Mouse (Mus musculus) hindbrain, embryonic 11.5 days (tissue): ENCODE data around the gene Tbc1d16. TPM values are rescaled to one million over a fixed set of nuclear protein-coding genes. Genes with fewer than 3 reads are reported as not detected.
A peak's percentile ranks its signal among the peaks of the same experiment; 100 is the strongest.

Source experiments
- ATAC-seq: fragments of 200-750 bp; cut with Nextera tagmentation; 2 replicates; pipeline ENCODE4 v1.8.0; 2017; ENCODE audit warnings: mild to moderate bottlenecking, moderate TSS enrichment, moderate library complexity; ENCODE audit not compliant: low FRiP score
- DNase-seq: peaks from one replicate; pipeline ENCODE4 v3.0.0-alpha.2; 2015; ENCODE audit warnings: low spot score
- H3K27ac ChIP-seq: fragments of 300-500 bp; sonication (generic); 2 replicates; pipeline ENCODE4 v1.5.1; 2014; ENCODE audit warnings: mild to moderate bottlenecking, low read depth, low read length
- H3K27me3 ChIP-seq: fragments of 300-500 bp; sonication (generic); 2 replicates; pipeline ENCODE4 v1.6.1; 2014; ENCODE audit warnings: mild to moderate bottlenecking, low read length, moderate library complexity, mixed read lengths; ENCODE audit not compliant: control insufficient read depth, insufficient read depth
- H3K36me3 ChIP-seq: fragments of 300-500 bp; sonication (generic); 2 replicates; pipeline ENCODE4 v1.6.1; 2014; ENCODE audit warnings: mild to moderate bottlenecking, low read length, moderate library complexity, mixed read lengths; ENCODE audit not compliant: control insufficient read depth, insufficient read depth
- H3K4me1 ChIP-seq: fragments of 300-500 bp; sonication (generic); replicated peaks from 2 replicates; pipeline ENCODE4 v1.6.1; 2014; ENCODE audit warnings: low read length, mixed read lengths; ENCODE audit not compliant: control insufficient read depth, insufficient read depth
- H3K4me2 ChIP-seq: fragments of 300-500 bp; sonication (generic); replicated peaks from 2 replicates; pipeline ENCODE4 v1.6.1; 2014; ENCODE audit warnings: mild to moderate bottlenecking, low read depth, low read length
- H3K4me3 ChIP-seq: fragments of 300-500 bp; sonication (generic); 2 replicates; pipeline ENCODE4 v1.5.1; 2014; ENCODE audit warnings: low read depth, low read length
- H3K9ac ChIP-seq: fragments of 300-500 bp; sonication (generic); 2 replicates; pipeline ENCODE4 v1.6.1; 2014; ENCODE audit warnings: low read depth, low read length
- H3K9me3 ChIP-seq: fragments of 300-500 bp; sonication (generic); 2 replicates; pipeline ENCODE4 v1.6.1; 2016; ENCODE audit warnings: low read length; ENCODE audit not compliant: control insufficient read depth
- WGBS: fragments of 180-500 bp; shearing (Covaris S2); extraction: QIAGEN DNeasy Blood & Tissue Kit; methylation state at CpG from one replicate; pipeline ENCODE4 v1.1.7; 2014; 5-methylcytosine and 5-hydroxymethylcytosine counted together
- polyA plus RNA-seq: library from polyadenylated mRNA; unstranded; fragments of >200 nt; fragmentation: Nextera tagmentation; extraction: Ambion mirVana; gene quantifications from 2 replicates; pipeline ENCODE4 v1.2.1, GENCODE M21; 2014

Gene Tbc1d16
- polyA plus RNA-seq, 1 experiment from 2014 or later: 20.7 TPM

DNA sequence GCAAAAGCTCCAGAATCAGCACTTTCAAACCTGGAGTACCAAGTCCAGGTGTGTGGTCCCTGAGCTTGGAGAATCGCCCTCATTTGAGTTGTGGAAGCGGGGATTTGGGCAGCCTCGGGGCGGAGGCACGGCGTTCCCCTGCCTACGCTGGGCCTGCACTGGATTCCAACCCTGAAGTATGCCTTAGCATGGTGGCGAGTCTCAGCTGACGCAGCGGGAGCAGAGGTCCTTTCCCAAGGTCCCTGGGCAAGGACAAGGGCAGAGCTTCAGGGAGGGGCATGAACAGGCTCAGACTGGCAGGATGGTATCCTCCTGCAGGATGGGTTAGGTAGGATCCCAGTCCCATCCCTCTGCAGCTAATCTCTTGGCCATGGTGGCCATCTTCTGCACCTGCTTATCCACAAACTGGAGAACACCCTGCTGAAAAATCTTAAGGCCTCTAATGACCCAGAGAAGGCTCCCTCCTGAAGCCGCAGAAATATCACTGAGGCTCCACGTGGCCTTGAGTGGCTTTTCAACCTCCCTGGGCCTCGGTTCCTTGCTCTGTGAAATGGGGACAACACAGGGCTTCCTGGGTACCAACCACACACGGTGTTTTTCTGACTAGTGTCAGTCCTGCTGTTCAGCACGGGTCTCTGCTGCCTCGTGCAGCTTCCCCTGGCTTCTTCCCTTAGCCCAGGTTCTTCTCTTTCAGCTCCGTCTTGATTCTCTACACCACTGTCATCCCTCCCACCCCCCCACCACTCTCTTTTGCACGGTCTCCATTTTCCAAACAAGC lies 98.8 kb downstream of the Tbc1d16 start:
- H3K27ac ChIP-seq: peak overlapping the region; percentile 70
- peaks cover 17% of the 10 kb centered on the region for H3K4me1 ChIP-seq
- no peak overlapping the region for H3K4me3 ChIP-seq
- no peak for ATAC-seq
- no peaks in the 10 kb centered on the region for H3K9me3 ChIP-seq
- peaks cover 3% of the 10 kb centered on the region; the same call in 1 of the 2 replicates for H3K27me3 ChIP-seq
- H3K36me3 ChIP-seq: no peaks in the 10 kb centered on the region
- no peak overlapping the region for H3K9ac ChIP-seq
- 48% methylated on average over 18 of the region's 18 CpGs for whole genome bisulfite sequencing
- DNase-seq: no peak
- no peak overlapping the region; the same call in 1 of the 2 replicates for H3K4me2 ChIP-seq

DNA sequence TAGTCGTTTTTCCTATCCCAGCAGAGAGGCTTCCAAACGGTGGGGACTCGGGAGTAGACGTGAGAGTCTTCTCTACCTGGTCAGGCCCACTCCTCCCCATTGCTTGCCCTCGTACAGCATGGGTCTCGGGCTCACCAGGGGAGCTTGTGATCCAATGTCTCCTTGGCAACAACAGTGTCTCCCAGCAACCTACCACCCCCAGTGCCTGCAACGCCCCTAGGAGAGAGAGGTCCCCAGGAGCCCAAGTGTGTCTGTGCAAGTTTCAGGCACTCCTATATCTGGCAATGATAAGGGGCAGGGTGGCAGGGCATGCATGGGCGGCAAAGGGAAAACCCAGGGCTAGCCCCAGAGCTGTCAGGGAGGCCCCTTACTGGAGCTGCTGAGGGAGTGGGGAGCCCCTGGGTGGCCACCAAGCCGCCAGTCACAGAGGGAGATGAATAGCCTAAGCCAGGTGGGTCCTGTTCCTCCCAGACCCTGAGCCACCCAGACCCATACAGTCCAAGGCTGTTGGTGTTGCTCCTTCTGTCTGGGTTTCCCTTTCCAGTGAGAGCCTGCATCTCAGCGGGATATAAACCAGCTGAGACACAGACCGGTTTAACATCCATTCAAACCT lies 99.5 kb downstream of the Tbc1d16 start:
- Histone ChIP-seq H3K36me3 (no peaks in the 10 kb centered on the region), H3K4me1 (peaks cover 17% of the 10 kb centered on the region), H3K9me3 (no peaks in the 10 kb centered on the region), H3K9ac (0 out of 2 replicates have a peak overlapping the region, but pooled peaks have one; percentile 7), H3K4me2 (no peak overlapping the region), H3K27ac (0 out of 2 replicates have a peak overlapping the region, but pooled peaks have one; percentile 70), H3K27me3 (peaks cover 3% of the 10 kb centered on the region; the same call in 1 of the 2 replicates), H3K4me3 (no peak overlapping the region)
- 49% methylated on average over 11 of the region's 11 CpGs for WGBS
- ATAC-seq: no peak
- no peak for DNase-seq

DNA sequence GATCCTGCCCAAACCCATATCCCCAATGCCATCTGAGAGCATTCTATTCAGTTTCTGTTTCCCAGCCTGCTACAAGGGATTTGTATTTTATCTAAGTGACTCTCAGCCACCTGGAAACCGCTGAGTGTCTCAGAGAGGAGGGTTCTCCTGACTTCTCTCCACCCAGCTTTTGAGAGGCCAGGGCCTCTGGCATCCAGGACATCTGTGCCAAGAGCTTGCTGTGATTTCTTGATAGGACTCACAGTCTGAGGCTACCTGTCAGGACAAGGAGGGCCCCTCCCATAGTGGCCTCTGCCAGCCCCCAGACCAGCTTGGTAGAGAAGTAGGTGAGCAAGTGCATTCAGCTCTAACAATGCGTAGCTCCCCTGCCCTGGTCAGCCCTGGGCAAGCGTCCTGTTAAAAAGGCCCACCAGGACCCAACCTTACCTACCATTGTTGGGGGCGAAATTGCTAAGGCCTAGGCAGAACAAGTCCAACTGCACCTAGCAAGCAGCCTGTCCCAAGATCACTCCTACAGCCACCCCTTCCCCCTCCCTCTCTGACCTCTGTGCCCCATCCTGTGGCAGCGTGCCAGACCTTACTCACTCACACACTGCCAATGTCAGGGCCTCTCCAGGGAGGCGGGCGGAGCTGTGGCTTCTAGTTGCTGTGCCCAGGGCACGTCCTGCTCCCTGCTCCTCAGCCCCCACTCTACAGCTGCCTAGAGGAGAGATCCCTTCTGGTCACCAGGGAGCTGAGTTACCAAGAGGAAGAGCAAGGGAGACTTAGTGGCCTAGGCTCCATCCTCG lies 100.4 kb downstream of the Tbc1d16 start:
- DNase-seq: no peak
- ATAC-seq: no peak
- no peaks in the 10 kb centered on the region for H3K36me3 ChIP-seq
- no peak overlapping the region for H3K9ac ChIP-seq
- 66% methylated on average over 9 of the region's 9 CpGs for WGBS
- H3K4me1 ChIP-seq: peaks cover 17% of the 10 kb centered on the region
- no peak overlapping the region for H3K4me3 ChIP-seq
- no peak overlapping the region for H3K4me2 ChIP-seq
- no peaks in the 10 kb centered on the region for H3K9me3 ChIP-seq
- no peak overlapping the region for H3K27ac ChIP-seq
- peaks cover 3% of the 10 kb centered on the region; the same call in 1 of the 2 replicates for H3K27me3 ChIP-seq

DNA sequence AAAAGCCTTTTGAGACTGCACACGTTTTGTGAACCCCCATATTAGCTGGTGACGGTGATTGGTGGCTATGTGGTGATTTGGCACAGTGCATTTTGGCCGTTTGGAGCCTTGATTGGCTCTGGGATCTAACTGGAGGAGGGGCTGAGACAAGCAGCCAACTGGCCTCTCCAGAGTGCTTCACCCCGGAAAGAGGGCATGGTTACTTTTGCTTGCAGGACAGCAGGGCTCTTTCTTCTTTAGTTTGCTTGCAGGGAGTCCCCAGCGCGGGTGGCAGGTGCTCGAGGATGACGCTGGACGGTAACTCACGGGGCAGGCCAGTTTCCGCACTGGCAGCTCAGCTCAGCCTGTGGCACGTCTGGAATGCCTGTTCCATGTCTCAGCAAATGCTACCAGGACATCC lies 101.2 kb downstream of the Tbc1d16 start:
- H3K27me3 ChIP-seq: peaks cover 3% of the 10 kb centered on the region; the same call in 1 of the 2 replicates
- H3K4me3 ChIP-seq: no peak overlapping the region
- no peak overlapping the region for H3K9ac ChIP-seq
- H3K36me3 ChIP-seq: no peaks in the 10 kb centered on the region
- ATAC-seq (no peak), DNase-seq (no peak)
- H3K27ac ChIP-seq: no peak overlapping the region
- H3K4me1 ChIP-seq: peaks cover 20% of the 10 kb centered on the region
- no peaks in the 10 kb centered on the region for H3K9me3 ChIP-seq
- H3K4me2 ChIP-seq: no peak overlapping the region
- 33% methylated on average over 12 of the region's 12 CpGs for WGBS

DNA sequence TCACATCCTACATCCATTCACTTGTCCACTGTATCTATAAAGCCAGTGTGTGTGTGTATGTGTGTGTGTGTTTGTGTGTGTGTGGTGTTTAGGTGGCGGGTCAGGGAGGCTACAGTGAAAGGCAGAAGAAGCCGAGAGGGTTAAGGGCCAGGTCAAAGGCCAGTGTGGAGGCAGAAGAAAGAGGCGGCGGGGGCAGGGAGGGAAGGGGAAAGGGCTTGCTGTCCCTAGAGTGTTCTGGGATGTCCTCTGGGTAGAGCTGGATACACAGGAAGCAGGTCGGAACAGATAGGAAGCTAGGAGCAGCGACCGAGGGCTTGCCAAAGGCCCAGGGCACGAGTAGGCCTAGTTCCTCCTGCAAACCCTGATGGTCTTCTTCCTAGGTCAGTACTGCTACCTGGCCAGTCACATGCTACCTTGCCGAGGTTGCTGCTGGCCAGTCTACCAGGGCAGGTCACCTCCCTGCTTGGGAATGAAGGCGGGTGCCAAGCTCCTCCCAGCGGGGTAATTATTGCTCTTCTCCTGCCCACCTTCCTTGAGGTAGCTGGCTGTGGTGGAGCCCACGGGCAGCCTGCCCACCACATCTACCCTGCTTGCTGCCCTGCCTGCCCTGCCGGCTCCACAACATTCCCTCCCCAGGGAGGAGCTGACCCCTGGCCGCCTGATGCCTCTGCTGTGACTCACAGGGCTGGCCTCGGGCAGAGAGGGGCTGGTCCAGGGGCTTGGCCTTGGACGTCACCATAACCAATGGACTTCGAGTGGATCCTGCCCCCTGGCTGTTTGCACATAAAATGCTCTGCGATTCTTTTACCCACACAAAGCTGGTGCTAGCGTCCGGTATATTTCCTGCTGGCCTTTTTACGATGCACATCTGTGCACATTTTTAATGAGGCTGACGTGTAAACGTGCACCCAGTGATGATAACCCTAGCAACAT lies 102.1 kb downstream of the Tbc1d16 start:
- WGBS: 31% methylated on average over 23 of the region's 23 CpGs
- H3K27ac ChIP-seq: peak overlapping the region; percentile 43
- no peak overlapping the region for H3K4me2 ChIP-seq
- H3K36me3 ChIP-seq: no peaks in the 10 kb centered on the region
- ATAC-seq (no peak), DNase-seq (peak; percentile 58)
- peaks cover 3% of the 10 kb centered on the region; the same call in 1 of the 2 replicates for H3K27me3 ChIP-seq
- no peak overlapping the region for H3K9ac ChIP-seq
- no peaks in the 10 kb centered on the region for H3K9me3 ChIP-seq
- no peak overlapping the region for H3K4me3 ChIP-seq
- peaks cover 20% of the 10 kb centered on the region for H3K4me1 ChIP-seq

DNA sequence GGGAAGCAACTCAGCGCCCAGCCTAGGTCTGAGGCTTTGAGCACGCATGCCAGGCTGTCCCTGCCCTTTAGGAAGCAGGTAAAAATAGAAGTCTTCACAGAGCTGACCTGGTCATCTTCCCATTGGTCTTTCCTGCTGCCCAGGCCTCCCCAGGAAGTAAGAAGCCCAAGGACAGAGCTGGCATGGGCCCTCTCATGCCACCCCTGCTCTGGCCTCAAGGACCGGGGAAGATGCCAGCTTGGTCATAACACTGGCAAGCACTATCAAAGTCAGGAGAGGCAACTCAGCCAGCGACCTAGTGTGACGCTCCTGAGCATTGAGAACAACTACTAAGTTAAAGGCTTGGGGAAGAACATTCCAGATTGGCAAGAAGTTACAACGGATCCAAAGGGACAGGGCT lies 103.8 kb downstream of the Tbc1d16 start:
- no peaks in the 10 kb centered on the region for H3K36me3 ChIP-seq
- H3K27me3 ChIP-seq: peaks cover 3% of the 10 kb centered on the region; the same call in 1 of the 2 replicates
- H3K27ac ChIP-seq: no peak overlapping the region
- DNase-seq: no peak
- no peaks in the 10 kb centered on the region for H3K9me3 ChIP-seq
- no peak overlapping the region for H3K9ac ChIP-seq
- H3K4me2 ChIP-seq: no peak overlapping the region
- ATAC-seq: no peak
- H3K4me3 ChIP-seq: no peak overlapping the region
- peaks cover 20% of the 10 kb centered on the region for H3K4me1 ChIP-seq
- 92% methylated on average over 6 of the region's 6 CpGs for WGBS

DNA sequence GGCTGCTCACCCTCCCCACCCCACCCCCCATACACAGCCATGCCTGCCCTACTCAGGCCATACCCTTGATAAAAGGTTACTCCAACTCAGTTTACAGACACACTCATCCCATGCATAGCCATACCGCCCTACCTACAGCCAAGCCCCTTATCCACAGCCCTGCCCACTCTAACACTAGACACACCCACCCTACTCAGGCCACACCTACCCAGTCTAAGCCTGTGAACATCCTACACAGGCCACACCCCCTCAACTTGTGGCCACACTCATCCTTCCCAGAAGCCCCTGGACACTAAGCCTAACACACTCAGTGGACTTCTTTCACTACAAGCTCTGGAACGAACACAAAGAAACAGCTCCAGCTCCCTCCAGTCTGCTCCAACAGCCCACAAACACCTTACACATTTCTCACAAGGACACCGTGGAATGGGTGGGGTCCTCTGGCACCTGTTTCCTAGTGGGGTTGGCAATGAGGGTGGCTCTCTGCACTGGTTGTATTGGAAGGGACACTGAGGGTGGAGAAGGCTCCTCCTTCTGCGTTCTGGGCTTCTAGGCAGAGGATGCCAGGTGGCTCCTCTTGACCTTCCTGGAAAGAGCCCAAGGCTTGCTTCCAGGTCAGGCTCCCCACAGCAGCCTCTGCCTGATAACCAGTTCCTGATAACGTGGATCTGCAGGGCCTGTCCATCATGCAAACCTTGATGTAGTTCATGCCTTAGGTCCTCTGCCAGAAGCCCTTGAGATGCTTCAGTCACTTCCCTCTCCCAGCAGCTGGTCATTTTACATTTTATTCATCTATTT lies 104.6 kb downstream of the Tbc1d16 start:
- H3K4me3 ChIP-seq: no peak overlapping the region
- ATAC-seq (no peak), DNase-seq (no peak)
- H3K9ac ChIP-seq: no peak overlapping the region
- H3K27ac ChIP-seq: no peak overlapping the region
- H3K27me3 ChIP-seq: peaks cover 3% of the 10 kb centered on the region; the same call in 1 of the 2 replicates
- H3K36me3 ChIP-seq: no peaks in the 10 kb centered on the region
- H3K9me3 ChIP-seq: no peaks in the 10 kb centered on the region
- H3K4me2 ChIP-seq: no peak overlapping the region
- WGBS: 83% methylated on average over 5 of the region's 5 CpGs
- peaks cover 17% of the 10 kb centered on the region for H3K4me1 ChIP-seq
